Mouse (Mus musculus) thymus, postnatal 14 days (tissue): ENCODE results near the gene Hoxc4.

Experiments
- DNase-seq: peaks from one replicate; pipeline ENCODE4 v3.0.0; 2021

Hoxc4 gene

DNA sequence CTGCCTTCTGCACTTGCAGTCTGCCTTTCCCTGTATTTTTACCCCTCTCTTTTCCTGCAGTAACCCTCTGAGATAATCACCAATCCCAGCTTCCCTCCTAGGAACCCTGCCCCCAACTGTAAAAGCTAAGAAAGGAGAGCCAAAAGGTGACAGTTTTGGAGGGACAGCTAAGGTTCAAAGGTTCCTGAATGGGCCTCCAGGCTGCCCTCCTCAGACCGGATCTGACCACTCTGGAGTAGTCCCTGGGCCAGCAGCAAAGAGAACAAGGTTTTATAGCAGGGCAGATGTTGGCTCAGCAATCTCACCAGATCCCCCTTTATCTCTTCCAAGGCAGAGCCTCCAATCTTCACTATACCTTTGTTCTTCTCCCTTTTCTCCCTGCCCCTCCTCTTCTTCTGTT lies 23.5 kb downstream of the Hoxc4 start:
- DNase-seq = no peak

DNA sequence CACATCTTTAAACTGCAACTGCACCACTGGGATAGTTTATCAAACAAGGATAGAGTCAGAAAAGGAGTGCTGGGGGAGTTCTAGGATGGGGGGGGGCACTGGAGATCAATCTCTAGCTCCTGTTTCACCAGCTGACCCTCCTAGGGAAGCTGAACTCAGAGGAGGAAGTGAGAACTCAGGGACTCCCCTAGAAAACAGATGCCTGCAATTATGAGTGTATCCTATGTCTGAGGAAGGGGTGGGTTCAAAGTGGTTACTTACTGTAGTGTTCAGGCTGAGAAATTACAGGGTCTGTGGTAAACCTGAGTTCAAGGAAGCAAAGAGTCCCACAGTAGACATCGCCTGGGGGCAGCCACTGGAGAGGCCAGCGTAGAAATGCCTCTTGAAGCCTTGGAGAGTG lies 32.9 kb downstream of the Hoxc4 start:
- DNase-seq = no peak

DNA sequence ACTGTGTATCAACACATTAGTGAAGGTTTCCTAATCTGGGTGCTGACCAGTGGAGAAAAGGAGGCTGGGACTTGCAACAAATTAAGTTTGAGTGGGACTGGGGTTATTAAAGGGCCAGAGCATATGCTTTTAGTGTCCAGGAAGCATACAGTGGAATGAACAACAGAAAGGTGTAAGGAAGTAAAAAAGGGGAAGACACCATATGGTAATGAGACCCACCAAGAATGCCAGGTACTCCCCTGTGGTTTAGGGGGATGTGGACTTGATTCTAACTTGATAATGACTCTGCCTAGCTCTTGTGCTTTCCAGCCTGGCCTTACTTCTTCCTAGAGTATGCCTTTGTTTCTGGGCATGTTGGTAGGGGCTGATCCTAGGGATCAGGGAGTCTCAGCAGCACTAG lies 34.5 kb downstream of the Hoxc4 start:
- no peak for DNase-seq

DNA sequence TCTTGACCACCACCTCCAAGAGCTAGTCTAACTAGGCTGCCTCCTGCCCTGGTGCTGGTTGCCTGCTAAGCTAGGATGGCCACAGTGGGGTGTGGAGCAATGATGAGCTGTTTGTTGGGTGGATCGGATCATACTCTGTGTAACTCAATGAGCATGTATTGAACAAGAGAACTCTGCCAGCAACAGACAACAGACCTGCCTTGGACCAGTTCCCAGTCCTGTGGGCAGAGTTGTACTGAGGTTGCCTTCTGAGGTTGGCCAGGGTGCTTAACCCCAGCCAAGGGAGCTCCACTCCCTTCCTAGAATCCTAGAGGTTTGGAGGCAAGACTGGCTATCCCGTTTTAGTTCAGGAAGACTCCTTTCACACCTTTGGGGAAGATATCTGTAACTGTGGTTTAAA lies 37.7 kb downstream of the Hoxc4 start:
- no peak for DNase-seq

DNA sequence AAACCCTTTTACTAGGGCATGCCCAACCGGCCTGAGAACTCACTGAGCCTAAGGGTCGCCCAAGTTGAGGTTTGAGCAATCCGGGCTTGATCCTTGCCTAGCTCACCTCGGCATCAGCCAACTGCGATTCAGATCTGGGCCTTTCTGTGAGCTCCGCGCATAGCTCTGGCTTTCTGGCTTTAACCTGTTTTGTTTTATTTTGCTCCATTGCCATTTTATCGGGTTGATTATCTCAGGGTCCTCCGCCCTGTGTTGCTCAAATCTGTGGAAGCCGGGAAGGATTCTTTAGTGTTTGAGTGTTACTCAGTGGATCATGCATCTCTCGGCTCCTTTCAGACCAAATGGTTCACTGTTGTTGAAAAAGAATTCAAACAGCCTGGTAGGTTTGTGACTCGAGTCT lies 40.0 kb downstream of the Hoxc4 start:
- no peak for DNase-seq

DNA sequence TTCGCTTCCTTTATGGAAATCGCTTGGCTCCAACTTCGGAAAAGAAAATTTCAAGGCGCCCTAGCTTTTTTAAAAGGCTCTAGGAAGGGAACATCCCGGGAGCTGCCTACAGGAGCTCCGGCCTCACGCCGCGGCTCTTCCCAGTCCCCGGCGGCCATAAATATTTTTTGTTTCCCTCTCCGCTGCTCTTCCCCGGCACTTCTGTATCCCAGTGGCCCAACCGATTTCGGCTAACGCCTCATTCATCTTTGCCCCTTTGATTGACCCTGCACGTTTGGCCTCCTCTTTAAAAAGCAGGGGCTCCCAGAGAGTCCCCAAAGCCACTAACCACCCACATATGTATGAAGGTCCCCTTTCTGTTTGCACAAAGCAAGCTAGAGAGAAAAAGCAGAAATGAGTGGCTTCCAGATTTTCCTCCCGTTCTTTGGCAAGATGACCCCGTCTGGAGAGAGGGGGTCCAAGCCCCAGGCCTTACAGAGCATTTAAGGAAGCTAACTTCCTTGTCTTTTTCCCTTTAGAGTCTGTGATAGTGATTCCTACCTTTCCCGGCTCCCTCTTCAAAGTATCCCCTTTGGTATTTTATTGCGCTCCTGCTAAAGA lies 40.8 kb downstream of the Hoxc4 start:
- no peak for DNase-seq

DNA sequence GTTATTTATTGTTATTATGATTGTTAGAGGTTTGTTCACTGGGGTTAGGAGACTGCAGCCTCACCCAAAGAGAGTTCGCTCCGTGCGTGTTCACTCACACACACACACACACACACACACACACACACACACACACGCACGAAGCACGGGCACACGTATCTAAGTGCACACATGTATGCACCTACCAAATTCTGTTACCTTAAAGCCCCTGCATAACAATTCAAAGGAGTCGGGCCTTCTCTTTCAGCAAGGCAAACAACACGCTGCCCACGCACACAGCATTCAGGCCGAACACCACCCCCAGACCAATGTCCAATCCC lies 41.2 kb downstream of the Hoxc4 start:
- DNase-seq = no peak

DNA sequence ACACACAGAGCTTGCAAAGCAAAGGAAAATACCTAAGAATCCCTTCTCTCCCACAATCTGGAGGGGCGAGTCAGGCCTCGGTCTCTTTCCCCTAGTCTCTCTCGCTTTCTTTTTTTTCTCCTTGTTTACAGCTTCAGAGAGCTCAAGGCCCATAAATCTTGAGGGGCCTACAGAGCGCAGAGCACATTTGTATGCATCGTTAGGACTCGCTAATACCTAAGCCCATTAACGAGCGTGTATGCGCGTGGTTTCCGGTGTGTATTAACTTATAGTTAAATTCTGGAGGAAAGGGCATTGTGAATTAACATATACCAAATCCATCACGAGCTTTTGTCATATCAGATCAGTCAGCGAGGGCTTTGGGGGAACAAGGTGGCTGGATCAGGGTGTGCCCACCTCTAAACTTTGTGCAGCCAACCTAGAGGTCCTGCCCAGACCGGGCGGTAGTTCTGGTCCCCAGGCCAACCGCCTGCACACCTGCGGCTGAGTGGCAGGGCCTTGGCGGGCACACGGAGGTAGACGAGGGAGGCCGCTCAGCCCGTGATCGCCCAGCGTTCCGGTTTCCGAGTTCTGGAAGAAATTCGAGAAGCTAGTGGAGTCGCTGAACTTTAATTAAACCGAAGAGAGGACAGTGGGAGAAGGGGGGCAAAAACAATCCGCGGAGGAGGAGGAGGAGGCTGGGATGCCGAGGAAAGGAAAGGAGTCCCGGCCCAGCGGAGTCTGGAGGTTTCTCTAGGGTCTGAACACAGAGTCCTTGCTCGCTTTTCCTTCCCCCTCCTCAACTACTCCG lies 41.8 kb downstream of the Hoxc4 start:
- DNase-seq = no peak

DNA sequence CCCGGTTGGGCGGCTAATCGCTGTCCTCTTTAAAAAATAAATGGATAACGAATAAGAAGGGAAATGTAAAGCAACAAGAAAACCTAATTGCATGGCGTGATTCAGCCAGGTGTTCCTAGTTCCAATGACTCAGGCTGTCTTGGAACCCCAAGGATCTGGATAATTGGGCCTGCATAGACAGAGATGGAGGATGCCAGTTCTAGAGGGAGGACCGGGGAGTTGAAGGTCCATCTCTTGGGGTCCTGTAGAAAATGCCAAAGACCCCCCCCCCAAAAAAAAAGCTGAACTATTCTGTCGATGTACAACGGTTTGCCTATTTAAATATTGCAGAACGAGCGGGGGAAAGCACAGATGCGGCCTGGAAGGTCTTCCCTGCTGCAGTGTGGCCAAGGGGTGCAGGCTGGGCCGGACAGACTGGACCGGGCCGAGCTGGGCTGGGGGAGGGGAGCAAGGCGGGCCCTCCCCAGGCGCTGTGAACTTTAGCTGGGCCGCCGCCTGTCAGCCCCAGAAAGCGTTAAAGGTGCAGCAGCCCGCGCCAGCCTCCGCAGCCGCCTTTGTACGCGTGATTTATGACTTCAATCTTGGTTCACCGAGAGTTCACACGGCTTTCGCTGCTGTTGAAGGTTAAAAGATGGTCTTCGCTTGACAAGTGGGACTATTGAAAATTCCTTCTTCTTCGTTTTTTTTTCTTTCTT lies 42.5 kb downstream of the Hoxc4 start:
- no peak for DNase-seq

DNA sequence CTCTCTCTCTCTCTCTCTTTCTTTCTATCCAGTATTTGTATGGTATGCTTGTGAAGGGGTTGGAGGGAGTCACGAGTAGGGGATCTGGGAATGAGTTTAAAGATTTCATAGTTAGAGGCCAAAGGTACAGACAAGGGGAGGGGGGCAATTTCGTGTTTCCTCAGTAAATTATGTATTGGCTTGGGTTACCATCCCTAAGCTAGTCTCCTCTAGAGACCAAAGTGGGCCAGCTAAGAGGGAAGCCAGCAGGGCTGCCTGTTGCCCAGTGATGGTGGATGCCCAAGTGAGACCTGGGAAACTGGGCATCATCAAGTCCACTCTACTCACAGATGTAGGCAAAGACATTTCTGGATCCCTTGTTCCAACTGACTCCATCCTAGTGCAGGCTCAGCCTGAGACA lies 43.3 kb downstream of the Hoxc4 start:
- DNase-seq = no peak

DNA sequence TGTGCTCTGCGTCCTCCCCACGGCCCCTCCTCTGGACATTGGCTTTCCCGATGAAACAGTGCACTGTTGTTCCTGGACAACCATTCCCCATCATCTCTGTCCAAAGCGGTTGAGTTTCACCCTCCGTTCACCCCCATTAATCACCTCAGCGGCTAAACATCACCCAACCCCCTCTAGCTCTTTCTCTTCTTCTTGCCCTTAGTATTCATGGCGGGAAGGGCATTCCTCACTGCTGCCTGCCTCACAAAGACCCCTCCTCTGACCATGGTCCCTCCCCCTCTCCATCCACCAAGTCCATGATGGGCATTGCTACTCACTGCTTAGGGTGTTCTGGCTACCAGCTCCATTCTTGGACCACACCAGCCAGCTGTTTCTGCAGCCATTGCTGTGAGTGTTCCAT lies 46.9 kb downstream of the Hoxc4 start:
- no peak for DNase-seq

DNA sequence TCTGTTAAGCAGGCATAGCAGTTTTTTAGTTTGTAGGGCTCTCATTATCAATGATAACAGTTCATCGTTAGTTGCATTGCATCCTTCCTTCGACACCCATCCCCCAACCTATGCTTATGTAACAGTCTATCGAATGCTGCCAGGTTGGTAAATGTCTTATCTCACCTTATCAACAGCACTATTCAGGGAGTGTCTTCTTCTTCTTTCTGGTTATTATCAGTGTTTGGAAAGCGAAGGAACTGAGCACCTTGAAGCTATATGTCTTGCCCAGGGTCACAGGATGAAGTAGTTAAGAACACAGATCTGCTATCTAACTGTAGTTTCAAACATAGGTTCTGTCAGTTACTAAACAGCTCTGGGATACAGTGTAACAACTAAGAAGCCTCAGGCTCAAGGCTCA lies 49.0 kb downstream of the Hoxc4 start:
- no peak for DNase-seq

DNA sequence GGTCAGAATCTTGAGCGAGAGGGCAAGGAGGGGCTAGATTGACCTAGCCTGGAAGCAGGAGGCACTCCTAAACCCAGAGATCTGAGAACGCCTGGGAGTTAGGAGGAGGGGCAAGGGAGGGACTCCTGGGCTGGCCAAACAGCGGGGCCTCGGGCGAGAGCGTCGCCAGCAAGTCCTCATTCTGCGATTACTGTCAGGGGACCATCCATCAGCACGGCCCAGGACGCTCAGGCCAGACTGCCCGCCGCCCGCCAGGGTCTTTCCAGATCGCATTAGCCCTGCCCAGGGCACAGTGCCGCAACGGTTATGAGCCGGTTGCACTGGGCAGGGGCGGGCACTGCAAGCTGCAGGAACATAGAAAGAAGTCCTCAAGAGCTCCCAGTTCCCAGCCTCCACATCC lies 50.4 kb downstream of the Hoxc4 start:
- no peak for DNase-seq

DNA sequence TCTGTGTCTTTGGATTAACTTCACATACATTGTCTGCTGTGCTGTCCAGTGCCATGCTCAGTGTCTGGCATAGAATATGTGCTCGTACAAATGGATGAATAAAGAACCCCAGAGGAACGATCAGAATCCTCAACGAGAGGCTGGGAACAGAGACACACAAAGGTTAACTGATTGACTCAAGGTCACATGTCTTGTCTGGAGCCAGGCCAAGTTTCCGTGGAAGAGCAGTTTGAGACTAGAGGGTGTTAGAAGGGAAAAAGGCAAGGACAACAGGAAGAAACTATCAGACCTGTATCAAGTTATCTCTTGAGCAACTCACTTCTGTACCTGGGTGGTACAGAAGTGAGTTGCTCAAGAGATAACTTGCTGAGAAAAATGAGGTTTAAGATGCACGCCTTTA lies 52.5 kb downstream of the Hoxc4 start:
- DNase-seq = no peak

DNA sequence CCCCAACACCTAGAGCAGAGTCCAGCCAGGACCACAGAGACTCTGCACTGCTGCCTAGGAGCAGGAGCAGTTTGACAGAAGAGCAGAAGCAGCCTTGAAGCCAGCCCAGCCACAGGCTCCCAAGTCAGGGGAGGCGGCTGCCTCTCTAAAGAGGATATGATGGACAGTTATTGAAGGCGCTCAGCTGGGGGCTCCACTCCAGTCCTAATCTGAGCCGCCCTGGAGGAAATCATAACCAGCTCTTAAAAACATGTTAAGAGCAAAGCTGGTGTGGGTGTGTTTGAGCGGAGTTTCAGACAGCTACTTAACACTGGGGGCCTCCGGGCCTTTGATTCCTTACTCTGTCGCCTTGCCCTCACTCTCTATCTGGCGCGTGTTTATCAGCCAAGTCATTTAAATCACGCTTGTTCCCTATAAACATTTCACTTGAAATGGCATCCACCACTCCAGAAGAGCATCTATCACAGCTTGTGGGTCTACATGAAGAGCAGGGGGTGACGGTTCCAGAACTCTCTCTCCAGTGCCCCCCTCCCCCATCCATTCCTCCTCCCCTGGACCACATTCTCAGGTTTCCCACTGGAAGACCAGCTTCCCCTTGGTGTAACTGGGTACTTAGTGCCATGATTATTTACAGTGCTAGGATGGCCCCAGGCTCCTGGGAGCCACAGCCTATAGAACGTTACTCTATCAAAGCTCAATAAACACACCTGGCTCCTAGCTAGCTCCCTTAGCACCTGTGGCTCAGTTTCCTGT lies 56.1 kb downstream of the Hoxc4 start:
- no peak for DNase-seq

DNA sequence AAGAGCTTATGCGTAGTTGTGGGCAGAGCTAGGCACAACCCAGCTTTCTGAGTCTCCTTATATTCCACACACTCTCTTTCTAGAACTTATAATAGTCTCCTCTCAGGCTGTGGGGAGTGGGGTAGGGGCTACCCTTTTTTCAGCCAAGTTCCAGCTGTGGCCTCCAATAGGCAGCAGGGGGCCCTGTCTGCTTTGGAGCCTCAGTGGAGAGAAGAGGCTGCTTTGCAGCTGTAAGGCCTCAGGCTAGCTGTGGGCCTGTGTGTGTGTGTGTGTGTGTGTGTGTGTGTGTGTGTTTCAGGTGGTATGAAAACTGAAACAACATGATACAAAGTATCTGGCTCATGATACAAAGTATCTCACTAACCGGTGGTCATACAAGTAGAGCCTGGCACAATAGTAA lies 58.9 kb downstream of the Hoxc4 start:
- DNase-seq = no peak

DNA sequence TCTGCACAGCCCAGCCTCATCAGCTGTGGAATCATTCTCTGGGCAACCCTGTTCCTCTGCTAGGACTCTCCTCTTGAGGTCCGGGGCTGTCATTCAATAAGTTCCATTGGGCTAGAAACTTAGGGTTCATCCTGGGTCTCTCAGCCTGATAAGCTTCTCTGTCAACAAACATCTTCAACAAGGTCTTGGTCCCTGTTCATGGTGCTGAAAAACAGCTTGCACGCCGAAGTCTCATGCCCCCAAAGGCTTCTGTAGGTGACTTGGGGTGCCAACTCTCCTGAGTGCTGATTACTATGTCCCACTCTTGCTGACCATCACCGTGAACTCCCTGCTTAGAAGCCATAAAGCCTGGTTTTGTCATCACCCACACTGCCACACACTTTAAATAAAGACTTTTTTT lies 63.9 kb downstream of the Hoxc4 start:
- DNase-seq = no peak

DNA sequence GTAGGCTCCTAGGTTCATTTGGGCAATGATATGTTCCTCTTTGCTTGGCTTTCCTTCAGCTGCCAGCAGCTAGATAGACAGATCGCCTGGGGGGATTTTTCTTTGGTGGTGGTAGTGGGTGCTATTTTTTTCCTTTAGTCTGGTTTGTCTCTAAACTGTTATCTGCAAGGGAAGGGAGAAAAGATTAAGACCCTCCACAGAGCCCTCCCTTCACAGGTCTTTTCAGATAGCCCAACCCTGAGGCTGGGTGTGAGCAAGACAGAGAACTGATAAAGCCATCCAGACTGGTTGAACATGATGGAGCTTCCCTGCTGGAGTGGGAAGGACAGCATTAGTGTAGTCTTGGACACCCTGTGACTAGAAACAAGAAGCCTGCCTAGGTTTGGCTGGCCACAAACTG lies 64.9 kb downstream of the Hoxc4 start:
- DNase-seq = no peak

DNA sequence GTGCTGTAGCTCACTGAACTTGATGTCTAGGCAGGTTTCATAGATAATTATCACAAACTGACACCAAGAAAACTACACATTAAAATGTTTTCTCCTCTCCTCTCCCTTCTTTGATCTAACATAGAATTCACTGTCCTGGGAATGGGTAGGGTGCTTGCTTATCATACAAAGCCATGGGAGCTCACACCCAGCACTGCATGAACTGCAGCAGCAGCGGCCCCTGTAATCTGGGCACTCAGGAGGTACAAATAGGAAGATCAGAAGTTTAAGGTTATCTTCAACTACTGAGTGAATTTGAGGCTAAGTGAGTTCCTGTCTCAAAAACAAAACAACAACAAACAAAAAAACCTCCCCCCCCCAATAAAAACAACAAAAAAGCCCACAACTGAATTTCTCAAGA lies 66.2 kb downstream of the Hoxc4 start:
- no peak for DNase-seq

DNA sequence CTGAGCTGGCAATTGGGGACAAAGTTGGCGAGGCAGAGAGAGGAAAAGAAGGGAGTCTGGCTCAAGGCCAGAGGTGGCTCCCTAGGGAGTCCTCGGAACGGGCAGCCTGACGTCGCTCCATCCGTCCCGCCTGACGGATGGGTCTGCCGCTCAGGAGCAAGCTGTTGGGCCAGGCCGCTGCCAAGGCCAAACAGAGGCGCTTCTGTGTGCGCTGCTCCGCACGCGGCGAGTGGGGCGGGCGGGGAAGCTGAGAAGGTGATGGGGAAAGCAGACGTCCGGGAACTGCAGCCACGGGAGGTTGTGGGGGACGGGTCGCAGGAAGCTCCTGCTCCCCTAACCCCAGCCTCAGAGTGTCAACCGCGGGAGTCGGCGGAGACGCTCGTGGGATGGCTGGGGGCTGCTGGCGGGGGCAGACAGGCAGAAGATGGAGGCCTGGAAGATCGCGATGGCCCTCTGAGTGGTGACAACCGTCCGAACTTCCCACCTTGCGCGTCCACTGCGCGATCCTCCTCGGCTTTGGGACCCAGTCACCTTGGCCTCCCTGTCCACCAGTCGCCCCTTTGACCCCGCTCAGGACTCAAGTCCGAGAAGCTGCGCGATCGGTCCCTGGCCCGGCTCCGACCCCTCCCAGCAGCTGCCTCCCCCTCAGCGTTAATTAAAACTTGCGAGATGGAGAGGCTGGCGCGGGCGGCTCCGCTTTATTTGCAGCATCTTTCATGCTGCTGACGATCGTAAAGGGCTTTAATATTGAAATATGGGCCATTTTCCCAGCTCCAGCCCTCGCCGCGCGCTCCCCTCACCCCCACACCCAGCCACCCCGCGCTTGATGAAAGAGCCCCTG lies 67.3 kb downstream of the Hoxc4 start:
- no peak for DNase-seq
